Mouse (Mus musculus): Measurements from ENCODE around the gene Clca3a1.

DNA sequence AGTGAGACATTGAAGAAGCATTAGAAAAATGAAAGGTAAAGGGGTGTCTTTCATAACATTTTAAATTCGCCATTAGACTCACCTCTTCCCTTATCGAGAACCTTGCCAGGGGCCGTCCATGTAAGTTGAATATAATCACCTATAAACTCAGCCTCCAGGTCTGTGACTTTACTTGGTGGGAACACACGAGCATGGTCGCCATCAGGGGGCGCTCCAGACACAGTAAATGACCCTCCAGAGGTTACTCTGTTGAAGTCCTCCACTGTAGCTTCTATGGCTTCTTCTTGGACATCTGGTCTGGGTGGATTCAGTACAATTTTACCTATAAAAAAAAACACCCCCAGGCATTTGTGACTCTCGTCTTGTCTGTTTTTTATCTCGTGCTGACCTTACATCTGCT, 41.1 kb upstream of the Clca3a1 start:
- TF ChIP-seq POLR2A (IDR thresholded peaks at IDR 0.05; ENCODE audit: control insufficient read depth, extremely low read depth, insufficient read depth, low read length, poor library complexity) (no peak), CTCF (IDR thresholded peaks at IDR 0.05; ENCODE audit: borderline replicate concordance, control insufficient read depth, extremely low read depth, insufficient read depth, low read length, poor library complexity) (no peak)

Data from thymus, adult 2 months (tissue).